Mouse (Mus musculus): Measurements from ENCODE around the gene Rbm34. TPM values are rescaled to one million over a fixed set of nuclear protein-coding genes. Genes with fewer than 3 reads are reported as not detected.

Rbm34 gene
- polyA plus RNA-seq, 1 experiment from 2014 or later = 24.9 TPM

- H3K4me1 ChIP-seq (replicated peaks) = peaks cover 5% of the 10 kb centered on the region; the same call in 1 of the 2 replicates
- ATAC-seq (ENCODE audit: low FRiP score) = no peak
- H3K27ac ChIP-seq = no peak overlapping the region
- H3K4me3 ChIP-seq = no peak overlapping the region
- no peaks in the 10 kb centered on the region for H3K9me3 ChIP-seq
- H3K9ac ChIP-seq = no peak overlapping the region
- no peaks in the 10 kb centered on the region for H3K36me3 ChIP-seq
- H3K4me2 ChIP-seq = no peak overlapping the region
- 28% methylated on average over 1 of the region's 1 CpGs for WGBS
- peaks cover 36% of the 10 kb centered on the region for H3K27me3 ChIP-seq
These were observed 4.8 kb upstream of the Rbm34 start for GRCm38 (mm10) chr8:126975706-126976105.

- no peaks in the 10 kb centered on the region for H3K9me3 ChIP-seq
- no peak overlapping the region for H3K9ac ChIP-seq
- H3K27me3 ChIP-seq = peaks cover 30% of the 10 kb centered on the region
- peaks cover 13% of the 10 kb centered on the region for H3K4me1 ChIP-seq (replicated peaks)
- no peaks in the 10 kb centered on the region for H3K36me3 ChIP-seq
- ATAC-seq (ENCODE audit: low FRiP score) = no peak
- no peak overlapping the region for H3K27ac ChIP-seq
- WGBS = 72% methylated on average over 4 of the region's 4 CpGs
- H3K4me2 ChIP-seq = no peak overlapping the region
- no peak overlapping the region for H3K4me3 ChIP-seq
These were observed 3.6 kb upstream of the Rbm34 start for GRCm38 (mm10) chr8:126974511-126974910.

- Histone ChIP-seq H3K36me3 (peaks cover 6% of the 10 kb centered on the region), H3K27me3 (peaks cover 23% of the 10 kb centered on the region), H3K4me2 (no peak overlapping the region), H3K9me3 (no peaks in the 10 kb centered on the region), H3K4me3 (no peak overlapping the region), H3K9ac (no peak overlapping the region), H3K27ac (no peak overlapping the region), H3K4me1 (replicated peaks) (peaks cover 19% of the 10 kb centered on the region)
- WGBS = 72% methylated on average over 9 of the region's 9 CpGs
- no peak for ATAC-seq (ENCODE audit: low FRiP score)
These were observed 2.9 kb upstream of the Rbm34 start for GRCm38 (mm10) chr8:126973686-126974265.

- peaks cover 17% of the 10 kb centered on the region for H3K36me3 ChIP-seq
- no peak for ATAC-seq (ENCODE audit: low FRiP score)
- H3K27me3 ChIP-seq = peaks cover 15% of the 10 kb centered on the region
- peaks cover 19% of the 10 kb centered on the region for H3K4me1 ChIP-seq (replicated peaks)
- 73% methylated on average over 2 of the region's 2 CpGs for WGBS
- H3K4me2 ChIP-seq = no peak overlapping the region
- H3K9me3 ChIP-seq = no peaks in the 10 kb centered on the region
- H3K9ac ChIP-seq = no peak overlapping the region
- H3K27ac ChIP-seq = no peak overlapping the region
- no peak overlapping the region for H3K4me3 ChIP-seq
These were observed 1.8 kb upstream of the Rbm34 start for GRCm38 (mm10) chr8:126972649-126973048.

- peaks cover 11% of the 10 kb centered on the region; the same call in 1 of the 2 replicates for H3K27me3 ChIP-seq
- WGBS = 96% methylated on average over 2 of the region's 2 CpGs
- H3K9me3 ChIP-seq = no peaks in the 10 kb centered on the region
- no peak overlapping the region for H3K27ac ChIP-seq
- H3K4me1 ChIP-seq (replicated peaks) = peaks cover 19% of the 10 kb centered on the region
- ATAC-seq (ENCODE audit: low FRiP score) = no peak
- H3K9ac ChIP-seq = no peak overlapping the region
- H3K4me3 ChIP-seq = no peak overlapping the region
- peaks cover 22% of the 10 kb centered on the region for H3K36me3 ChIP-seq
- no peak overlapping the region for H3K4me2 ChIP-seq
These were observed 1.2 kb upstream of the Rbm34 start for GRCm38 (mm10) chr8:126972102-126972501.

- Histone ChIP-seq H3K4me1 (replicated peaks) (peaks cover 19% of the 10 kb centered on the region), H3K27me3 (0 out of 2 replicates have a peak, but pooled peaks cover 4% of the 10 kb centered on the region), H3K36me3 (peaks cover 29% of the 10 kb centered on the region), H3K9me3 (no peaks in the 10 kb centered on the region), H3K4me3 (peak overlapping the region; percentile 95), H3K4me2 (peak overlapping the region; percentile 84), H3K27ac (peak overlapping the region; percentile 91), H3K9ac (peak overlapping the region; percentile 92)
- ATAC-seq (ENCODE audit: low FRiP score) = peak; percentile 63
- 15% methylated on average over 13 of the region's 13 CpGs for WGBS
These were observed 418 bp upstream of the Rbm34 start for GRCm38 (mm10) chr8:126971314-126971664.

GRCm38 (mm10) chr8:126969546-126969945 lies 1.3 kb downstream of the Rbm34 start:
- Histone ChIP-seq H3K27me3 (0 out of 2 replicates have a peak, but pooled peaks cover 2% of the 10 kb centered on the region), H3K36me3 (peaks cover 44% of the 10 kb centered on the region), H3K4me3 (no peak overlapping the region), H3K4me2 (no peak overlapping the region), H3K4me1 (replicated peaks) (peaks cover 19% of the 10 kb centered on the region), H3K9me3 (no peaks in the 10 kb centered on the region), H3K9ac (no peak overlapping the region), H3K27ac (no peak overlapping the region)
- 97% methylated on average over 1 of the region's 1 CpGs for WGBS
- no peak for ATAC-seq (ENCODE audit: low FRiP score)

- Histone ChIP-seq H3K36me3 (peaks cover 54% of the 10 kb centered on the region), H3K9me3 (no peaks in the 10 kb centered on the region), H3K9ac (no peak overlapping the region), H3K4me3 (no peak overlapping the region), H3K27me3 (no peaks in the 10 kb centered on the region), H3K4me2 (no peak overlapping the region), H3K27ac (no peak overlapping the region), H3K4me1 (replicated peaks) (peaks cover 19% of the 10 kb centered on the region)
- 96% methylated on average over 6 of the region's 6 CpGs for WGBS
- ATAC-seq (ENCODE audit: low FRiP score) = no peak
These were observed 2.8 kb downstream of the Rbm34 start for GRCm38 (mm10) chr8:126968107-126968506.

GRCm38 (mm10) chr8:126965246-126965645 lies 5.6 kb downstream of the Rbm34 start:
- Histone ChIP-seq H3K27me3 (no peaks in the 10 kb centered on the region), H3K4me2 (no peak overlapping the region), H3K36me3 (peaks cover 76% of the 10 kb centered on the region), H3K27ac (no peak overlapping the region), H3K4me1 (replicated peaks) (peaks cover 11% of the 10 kb centered on the region), H3K4me3 (no peak overlapping the region), H3K9ac (no peak overlapping the region), H3K9me3 (no peaks in the 10 kb centered on the region)
- ATAC-seq (ENCODE audit: low FRiP score) = no peak
- WGBS = 87% methylated on average over 6 of the region's 6 CpGs

- Histone ChIP-seq H3K4me2 (no peak overlapping the region), H3K9me3 (no peaks in the 10 kb centered on the region), H3K4me1 (replicated peaks) (no peaks in the 10 kb centered on the region), H3K4me3 (no peak overlapping the region), H3K36me3 (peaks cover 72% of the 10 kb centered on the region), H3K9ac (no peak overlapping the region), H3K27ac (no peak overlapping the region), H3K27me3 (no peaks in the 10 kb centered on the region)
- WGBS = 92% methylated on average over 1 of the region's 1 CpGs
- ATAC-seq (ENCODE audit: low FRiP score) = no peak
These were observed 8.0 kb downstream of the Rbm34 start for GRCm38 (mm10) chr8:126962871-126963270.

- Histone ChIP-seq H3K9ac (no peak overlapping the region), H3K9me3 (no peaks in the 10 kb centered on the region), H3K4me2 (no peak overlapping the region), H3K27me3 (no peaks in the 10 kb centered on the region), H3K4me1 (replicated peaks) (no peaks in the 10 kb centered on the region), H3K36me3 (peaks cover 73% of the 10 kb centered on the region), H3K4me3 (no peak overlapping the region), H3K27ac (no peak overlapping the region)
- WGBS = 97% methylated on average over 3 of the region's 3 CpGs
- ATAC-seq (ENCODE audit: low FRiP score) = no peak
These were observed 9.4 kb downstream of the Rbm34 start for GRCm38 (mm10) chr8:126961516-126961915.

GRCm38 (mm10) chr8:126951900-126952636 lies 18.8 kb downstream of the Rbm34 start:
- no peaks in the 10 kb centered on the region for H3K9me3 ChIP-seq
- no peak overlapping the region for H3K4me3 ChIP-seq
- H3K4me1 ChIP-seq (replicated peaks) = no peaks in the 10 kb centered on the region
- H3K9ac ChIP-seq = no peak overlapping the region
- H3K4me2 ChIP-seq = no peak overlapping the region
- WGBS = 92% methylated on average over 11 of the region's 11 CpGs
- no peaks in the 10 kb centered on the region for H3K27me3 ChIP-seq
- no peak for ATAC-seq (ENCODE audit: low FRiP score)
- H3K27ac ChIP-seq = no peak overlapping the region
- H3K36me3 ChIP-seq = peaks cover 82% of the 10 kb centered on the region

GRCm38 (mm10) chr8:126949527-126949926 lies 21.3 kb downstream of the Rbm34 start:
- Histone ChIP-seq H3K36me3 (peaks cover 61% of the 10 kb centered on the region), H3K9me3 (no peaks in the 10 kb centered on the region), H3K4me2 (no peak overlapping the region), H3K9ac (no peak overlapping the region), H3K4me1 (replicated peaks) (peaks cover 10% of the 10 kb centered on the region), H3K4me3 (no peak overlapping the region), H3K27ac (no peak overlapping the region), H3K27me3 (no peaks in the 10 kb centered on the region)
- no peak for ATAC-seq (ENCODE audit: low FRiP score)
- WGBS = 71% methylated on average over 2 of the region's 2 CpGs

Data from hindbrain, embryonic 13.5 days (tissue).